Mouse (Mus musculus): ENCODE measurements around the gene Ceacam12. TPM values are rescaled to one million over a fixed set of nuclear protein-coding genes. Genes with fewer than 3 reads are reported as not detected.
"Not testable (repeated sequence)": the region's sequence is repeated elsewhere in the genome, so short reads cannot be mapped to it uniquely, and the experiment has no call there.

The Ceacam12 gene
- polyA plus RNA-seq (2012; fragmentation: generic; extraction: Trizol), result not detected

DNA sequence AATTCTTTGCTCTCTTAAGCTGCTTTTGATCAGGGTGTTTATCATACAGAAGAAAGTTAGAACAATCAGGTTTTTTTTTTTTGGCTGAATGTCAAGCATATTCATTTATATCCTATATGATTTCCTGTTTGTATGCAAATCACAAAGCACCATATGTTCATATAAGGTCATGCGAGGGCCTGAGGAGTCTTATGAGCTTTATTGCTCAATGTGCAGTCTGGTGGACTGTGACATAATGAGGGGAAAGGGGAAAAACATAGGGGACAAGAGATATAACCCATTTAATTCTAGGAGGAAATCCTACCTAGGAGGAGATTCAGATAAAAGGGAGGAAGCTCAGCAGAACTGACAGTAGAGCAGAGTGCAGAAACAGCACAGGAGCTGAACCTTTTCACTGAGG lies at the start of gene Ceacam12:
Gene Ceacam12 (plus strand): TSS at position 301 of the 400 bp plus-strand sequence.
- Histone ChIP-seq H3K4me2 (ENCODE audit: low read depth) (no peak within 1 kb of the TSS), H3ac (ENCODE audit: control insufficient read depth, insufficient read length) (no peak within 1 kb of the TSS), H3K4me3 (no peak within 1 kb of the TSS), H3K27me3 (ENCODE audit: control insufficient read depth, insufficient read depth, insufficient read length) (no peaks in the 10 kb centered on the region), H3K79me2 (ENCODE audit: control insufficient read depth, insufficient read depth) (no peaks in the 10 kb centered on the region), H3K36me3 (ENCODE audit: control insufficient read depth, insufficient read depth) (no peaks in the 10 kb centered on the region)
- no peak for TF ChIP-seq TCF3 (IDR thresholded peaks at IDR 0.05; ENCODE audit: insufficient read length, low read depth)
- no peak for TF ChIP-seq E2F4 (IDR thresholded peaks at IDR 0.05; ENCODE audit: insufficient read depth)

DNA sequence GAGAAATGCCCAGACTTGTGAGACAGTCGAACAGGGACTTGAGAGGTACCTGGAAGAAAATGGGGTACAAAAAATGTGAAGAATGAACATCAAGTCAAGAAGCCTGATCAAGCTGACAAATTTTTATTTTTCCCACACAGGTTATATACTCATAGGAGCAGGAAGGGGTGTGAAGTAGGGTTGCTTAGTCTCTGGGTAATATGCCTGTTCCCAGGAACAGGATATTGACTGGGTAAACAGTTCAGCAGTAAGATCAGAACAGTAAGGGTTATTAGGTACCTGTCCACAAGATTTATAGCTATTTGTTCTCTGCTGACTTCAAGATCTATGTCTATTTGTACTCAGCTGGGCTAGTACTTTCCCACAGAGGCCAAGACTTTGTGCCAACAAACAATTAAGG lies 8.1 kb downstream of the Ceacam12 start:
- not testable (repeated sequence) for H3K79me2 ChIP-seq (ENCODE audit: control insufficient read depth, insufficient read depth); H3K27me3 ChIP-seq (ENCODE audit: control insufficient read depth, insufficient read depth, insufficient read length)

DNA sequence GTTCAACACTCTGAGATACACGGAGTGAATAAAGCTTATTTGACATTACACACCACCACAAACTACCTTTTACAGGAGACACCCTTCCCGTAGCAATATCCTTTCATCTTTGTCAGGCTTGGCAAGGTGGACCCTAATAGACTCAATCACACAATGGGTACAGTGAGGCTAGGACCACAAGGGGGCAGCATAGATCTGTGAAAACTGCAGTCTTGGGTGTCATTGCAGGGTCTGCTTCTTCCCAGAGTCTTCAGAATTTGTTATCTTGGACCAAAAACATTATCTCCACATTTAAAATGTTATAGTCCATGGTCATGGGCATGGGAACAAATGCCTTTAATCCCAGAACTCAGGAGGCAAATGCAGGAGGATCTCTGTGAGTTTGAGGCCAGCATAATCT lies 35.1 kb downstream of the Ceacam12 start:
- H3K27me3 ChIP-seq (ENCODE audit: control insufficient read depth, insufficient read depth, insufficient read length), result no peaks in the 10 kb centered on the region
- H3ac ChIP-seq (ENCODE audit: control insufficient read depth, insufficient read length), result no peak overlapping the region
- H3K79me2 ChIP-seq (ENCODE audit: control insufficient read depth, insufficient read depth), result no peaks in the 10 kb centered on the region
- H3K36me3 ChIP-seq (ENCODE audit: control insufficient read depth, insufficient read depth), result no peaks in the 10 kb centered on the region
- H3K4me3 ChIP-seq, result no peak overlapping the region
- TF ChIP-seq MAX (IDR thresholded peaks at IDR 0.05; ENCODE audit: low read depth) (no peak), TCF12 (IDR thresholded peaks at IDR 0.05; ENCODE audit: insufficient read depth, poor library complexity, severe bottlenecking) (no peak), MYOG (IDR thresholded peaks at IDR 0.05; ENCODE audit: control insufficient read depth in 1 of 3, insufficient read depth in 1 of 3, insufficient read length in 2 of 3, low read depth in 2 of 3) (no peak), SRF (IDR thresholded peaks at IDR 0.05; ENCODE audit: control insufficient read depth, insufficient read length, low read depth) (no peak), POLR2AphosphoS2 (IDR thresholded peaks at IDR 0.05; ENCODE audit: insufficient read length, low read depth) (no peak), E2F4 (IDR thresholded peaks at IDR 0.05; ENCODE audit: insufficient read depth) (no peak), POLR2A (IDR thresholded peaks at IDR 0.05; ENCODE audit: insufficient read length, low read depth) (no peak), TCF3 (IDR thresholded peaks at IDR 0.05; ENCODE audit: insufficient read length, low read depth) (no peak), MYOD1 (IDR thresholded peaks at IDR 0.05; ENCODE audit: control insufficient read depth in 1 of 3, insufficient read length in 2 of 3, low read depth in 2 of 3) (no peak), REST (IDR thresholded peaks at IDR 0.05; ENCODE audit: insufficient read depth, insufficient read length) (no peak), CEBPB (IDR thresholded peaks at IDR 0.05; ENCODE audit: insufficient read depth, poor library complexity, severe bottlenecking) (no peak), USF1 (IDR thresholded peaks at IDR 0.05; ENCODE audit: low read depth) (no peak)
- no peak overlapping the region for H3K4me2 ChIP-seq (ENCODE audit: low read depth)

More for the DNA sequence above, 8.1 kb downstream of the Ceacam12 start:
- H3K4me3 ChIP-seq; H3K4me2 ChIP-seq (ENCODE audit: low read depth); H3K36me3 ChIP-seq (ENCODE audit: control insufficient read depth, insufficient read depth); H3ac ChIP-seq (ENCODE audit: control insufficient read depth, insufficient read length): not testable (repeated sequence)

Other genes with a start within 250 kb of the Ceacam12 start
- not detected for gene Gm5155, start 194.2 kb upstream of the Ceacam12 start, polyA plus RNA-seq (2012; fragmentation: generic; extraction: Trizol)
- gene Ceacam11, start 93.8 kb upstream of the Ceacam12 start, polyA plus RNA-seq (2012; fragmentation: generic; extraction: Trizol), result not detected
- gene Ceacam13, start 56.0 kb upstream of the Ceacam12 start, polyA plus RNA-seq (2012; fragmentation: generic; extraction: Trizol), result not detected
- not detected for gene Igfl3, start 110.6 kb downstream of the Ceacam12 start, polyA plus RNA-seq (2012; fragmentation: generic; extraction: Trizol)
- not detected for gene Mill1, start 179.4 kb downstream of the Ceacam12 start, polyA plus RNA-seq (2012; fragmentation: generic; extraction: Trizol)